Mouse (Mus musculus) hindbrain, embryonic 10.5 days (tissue): ENCODE results near the gene Cbs. TPM values are rescaled to one million over a fixed set of nuclear protein-coding genes. Genes with fewer than 3 reads are reported as not detected.

Experiments used
- DNase-seq: peaks from one replicate; pipeline ENCODE4 v3.0.0-alpha.2; 2017; ENCODE audit warnings: low spot score
- H3K27ac ChIP-seq: fragments of 300-500 bp; sonication (generic); 2 replicates; pipeline ENCODE4 v1.5.1; 2016; ENCODE audit warnings: mild to moderate bottlenecking, moderate library complexity
- H3K27me3 ChIP-seq: fragments of 300-500 bp; sonication (generic); 2 replicates; pipeline ENCODE4 v1.6.1; 2016; ENCODE audit warnings: mild to moderate bottlenecking; ENCODE audit not compliant: poor library complexity, insufficient read depth, severe bottlenecking
- H3K36me3 ChIP-seq: fragments of 300-500 bp; sonication (generic); 2 replicates; pipeline ENCODE4 v1.6.1; 2016; ENCODE audit warnings: mild to moderate bottlenecking, moderate library complexity
- H3K4me1 ChIP-seq: fragments of 300-500 bp; sonication (generic); replicated peaks from 2 replicates; pipeline ENCODE4 v1.6.1; 2016; ENCODE audit warnings: mild to moderate bottlenecking
- H3K4me3 ChIP-seq: fragments of 300-500 bp; sonication (generic); 2 replicates; pipeline ENCODE4 v1.5.1; 2016; ENCODE audit warnings: mild to moderate bottlenecking, moderate library complexity
- H3K9me3 ChIP-seq: fragments of 300-500 bp; sonication (generic); 2 replicates; pipeline ENCODE4 v1.6.1; 2016; ENCODE audit warnings: mild to moderate bottlenecking, moderate library complexity
- WGBS: fragments of 180-500 bp; shearing (Covaris S2); methylation state at CpG from one replicate; pipeline ENCODE4 v1.1.7; 2016; 5-methylcytosine and 5-hydroxymethylcytosine counted together
- polyA plus RNA-seq: library from polyadenylated mRNA; unstranded; fragments of >200 nt; fragmentation: Nextera tagmentation; extraction: Ambion mirVana; gene quantifications from 2 replicates; pipeline ENCODE4 v1.2.1, GENCODE M21; 2016

Cbs gene
- polyA plus RNA-seq, 1 experiment from 2014 or later = 0.99 TPM

GRCm38 (mm10) chr17:31606424-31606823, 30.6 kb downstream of the Cbs start:
- H3K27me3 ChIP-seq = no peaks in the 10 kb centered on the region
- 83% methylated on average over 7 of the region's 7 CpGs for WGBS
- no peaks in the 10 kb centered on the region for H3K4me1 ChIP-seq

DNA sequence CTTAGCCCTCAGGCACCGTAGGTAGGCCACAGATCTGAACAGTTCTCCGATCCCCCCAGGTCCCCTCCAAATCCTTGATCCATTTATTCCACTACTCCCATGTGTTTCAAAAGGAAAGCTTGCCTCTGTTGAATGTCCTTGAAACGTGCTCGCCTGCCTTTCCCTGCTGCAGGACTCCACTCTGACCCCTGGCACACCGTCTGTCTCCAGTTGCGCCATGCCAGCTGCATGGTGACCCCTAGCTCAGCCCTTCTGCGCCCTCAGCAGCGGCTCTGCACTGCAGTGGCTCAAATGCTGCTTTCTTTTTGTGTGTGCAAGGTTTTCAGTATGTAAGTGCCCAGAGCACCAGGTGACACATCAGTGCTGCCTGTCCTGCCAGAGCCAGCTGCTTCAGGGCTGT, 38.4 kb downstream of the Cbs start:
- Histone ChIP-seq H3K9me3 (no peaks in the 10 kb centered on the region), H3K27me3 (no peaks in the 10 kb centered on the region), H3K36me3 (peaks cover 79% of the 10 kb centered on the region), H3K27ac (no peak overlapping the region), H3K4me3 (no peak overlapping the region), H3K4me1 (no peaks in the 10 kb centered on the region)
- DNase-seq = no peak
- WGBS = 90% methylated on average over 8 of the region's 8 CpGs

More at GRCm38 (mm10) chr17:31606424-31606823, 30.6 kb downstream of the Cbs start:
- Histone ChIP-seq H3K9me3 (no peaks in the 10 kb centered on the region), H3K4me3 (no peak overlapping the region), H3K27ac (no peak overlapping the region), H3K36me3 (peaks cover 49% of the 10 kb centered on the region)
- no peak for DNase-seq

- Histone ChIP-seq H3K9me3 (no peaks in the 10 kb centered on the region), H3K27me3 (no peaks in the 10 kb centered on the region), H3K27ac (no peak overlapping the region), H3K36me3 (peaks cover 79% of the 10 kb centered on the region), H3K4me1 (no peaks in the 10 kb centered on the region), H3K4me3 (no peak overlapping the region)
- WGBS = 93% methylated on average over 9 of the region's 9 CpGs
- no peak for DNase-seq
Observed at GRCm38 (mm10) chr17:31597957-31598356, 39.1 kb downstream of the Cbs start.

DNA sequence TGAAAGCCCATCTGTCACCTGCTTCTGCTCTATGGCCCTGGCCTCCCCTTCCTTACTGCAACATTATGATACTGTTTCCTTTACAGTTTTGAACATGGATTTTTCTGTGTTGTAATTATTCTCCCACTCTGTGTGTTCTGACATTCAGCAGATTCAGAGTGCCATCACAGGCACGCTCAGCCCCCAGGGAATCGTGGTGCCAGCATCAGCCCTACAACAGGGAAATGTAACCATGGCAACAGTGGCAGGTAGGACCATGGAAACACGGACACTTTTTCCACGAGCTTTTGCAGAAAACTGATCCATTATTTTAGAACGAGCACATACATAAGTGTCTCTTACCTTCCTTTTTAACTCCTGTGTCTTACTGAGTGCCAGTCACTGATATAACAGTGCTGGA, 42.0 kb downstream of the Cbs start:
- Histone ChIP-seq H3K36me3 (peaks cover 86% of the 10 kb centered on the region), H3K9me3 (no peaks in the 10 kb centered on the region)
- no peak for DNase-seq

DNA sequence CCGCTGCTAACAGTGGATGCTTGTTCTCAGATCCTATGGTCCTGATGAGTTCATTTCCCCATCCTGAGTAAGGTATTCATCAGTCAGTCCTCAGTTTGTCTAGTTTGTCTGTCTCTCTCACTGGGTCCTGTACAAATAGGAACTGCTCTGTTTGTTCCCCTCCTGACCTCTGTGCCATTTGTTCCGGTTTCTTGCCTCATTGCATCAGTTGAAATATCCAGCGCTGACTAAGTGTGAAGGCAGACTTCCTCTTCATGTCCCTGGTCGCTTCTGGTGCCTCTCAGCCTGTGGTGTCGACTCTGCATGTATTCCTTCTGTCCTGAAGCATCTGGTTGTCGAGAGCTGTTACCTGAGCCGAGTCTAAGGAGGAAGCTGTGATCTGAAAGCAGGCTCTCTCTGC, 42.4 kb downstream of the Cbs start:
- no peak overlapping the region for H3K4me3 ChIP-seq
- WGBS = 75% methylated on average over 7 of the region's 7 CpGs
- no peak overlapping the region for H3K27ac ChIP-seq
- no peak for DNase-seq
- H3K27me3 ChIP-seq = no peaks in the 10 kb centered on the region
- no peaks in the 10 kb centered on the region for H3K4me1 ChIP-seq
- no peaks in the 10 kb centered on the region for H3K9me3 ChIP-seq
- peaks cover 84% of the 10 kb centered on the region for H3K36me3 ChIP-seq

More for the DNA sequence above, 42.0 kb downstream of the Cbs start:
- 88% methylated on average over 5 of the region's 5 CpGs for WGBS
- Histone ChIP-seq H3K27ac (no peak overlapping the region), H3K4me1 (no peaks in the 10 kb centered on the region), H3K27me3 (no peaks in the 10 kb centered on the region), H3K4me3 (no peak overlapping the region)

DNA sequence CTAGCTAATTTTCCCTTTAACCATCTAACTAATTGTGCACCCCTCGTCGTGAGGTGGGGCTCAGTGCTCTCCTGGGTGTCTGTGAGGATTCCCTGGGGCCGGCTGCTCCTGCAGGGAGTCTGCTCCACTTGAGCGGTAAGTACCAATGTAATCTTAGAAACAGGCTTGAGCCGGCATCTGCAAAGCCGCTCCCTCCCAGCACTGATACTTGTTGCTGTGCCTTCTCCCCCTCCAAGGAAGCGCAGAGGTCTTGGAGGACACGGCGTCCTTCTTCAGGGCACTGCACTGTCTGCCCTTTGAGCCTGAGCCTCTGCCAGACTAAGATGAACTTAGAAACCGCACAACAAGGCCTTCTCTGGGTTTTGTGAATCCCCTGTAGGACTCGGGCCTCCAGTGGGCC, 46.2 kb downstream of the Cbs start:
- Histone ChIP-seq H3K4me1 (0 out of 2 replicates have a peak, but pooled peaks cover 3% of the 10 kb centered on the region), H3K27ac (no peak overlapping the region), H3K9me3 (no peaks in the 10 kb centered on the region), H3K36me3 (peaks cover 73% of the 10 kb centered on the region), H3K4me3 (no peak overlapping the region), H3K27me3 (no peaks in the 10 kb centered on the region)
- DNase-seq = no peak
- WGBS = 85% methylated on average over 11 of the region's 11 CpGs

DNA sequence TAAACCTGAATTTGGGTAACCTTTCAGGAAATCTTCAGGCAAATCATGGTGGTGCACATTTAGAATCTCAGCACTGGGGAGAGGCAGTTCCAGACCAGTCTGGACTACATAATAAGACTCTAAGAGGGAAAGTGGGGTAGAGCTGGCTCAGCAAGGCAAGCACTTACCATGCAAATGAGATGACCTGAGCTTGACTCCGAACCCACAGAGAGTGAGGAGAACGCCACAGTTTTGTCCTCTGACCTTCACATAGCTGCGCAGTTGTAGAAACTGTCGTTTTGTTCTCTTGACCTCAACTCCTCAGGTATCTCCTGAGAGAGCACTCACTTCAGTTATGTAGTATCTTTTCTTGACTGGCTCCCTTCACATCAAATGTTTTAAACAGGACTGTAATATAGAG, 48.3 kb downstream of the Cbs start:
- Histone ChIP-seq H3K9me3 (no peaks in the 10 kb centered on the region), H3K4me3 (no peak overlapping the region), H3K36me3 (peaks cover 66% of the 10 kb centered on the region), H3K27me3 (no peaks in the 10 kb centered on the region), H3K4me1 (0 out of 2 replicates have a peak, but pooled peaks cover 5% of the 10 kb centered on the region), H3K27ac (no peak overlapping the region)
- WGBS = 89% methylated on average over 4 of the region's 4 CpGs
- DNase-seq = no peak

DNA sequence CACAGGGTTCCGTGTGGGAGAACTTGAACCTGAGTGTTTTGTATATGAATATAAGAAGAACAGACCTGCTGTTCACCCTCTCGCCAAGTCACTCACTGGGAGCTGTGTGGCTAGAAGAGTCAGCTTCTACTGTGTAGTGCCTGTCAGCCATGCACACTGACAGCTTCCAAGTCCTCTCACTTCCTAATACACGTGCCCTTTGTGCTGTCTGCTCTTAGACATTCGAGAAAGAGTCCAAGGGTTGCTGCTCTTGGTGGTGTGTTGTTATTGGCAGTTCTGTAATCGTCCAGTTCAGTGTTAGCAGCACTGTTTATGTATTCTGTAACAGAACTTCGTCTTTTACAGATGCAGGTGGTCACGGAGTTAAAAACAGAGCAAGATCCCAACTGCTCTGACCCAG, 48.9 kb downstream of the Cbs start:
- no peaks in the 10 kb centered on the region for H3K9me3 ChIP-seq
- no peaks in the 10 kb centered on the region for H3K27me3 ChIP-seq
- no peak overlapping the region for H3K27ac ChIP-seq
- no peak for DNase-seq
- 86% methylated on average over 7 of the region's 7 CpGs for WGBS
- no peak overlapping the region for H3K4me3 ChIP-seq
- H3K4me1 ChIP-seq = 0 out of 2 replicates have a peak, but pooled peaks cover 8% of the 10 kb centered on the region
- H3K36me3 ChIP-seq = peaks cover 61% of the 10 kb centered on the region

DNA sequence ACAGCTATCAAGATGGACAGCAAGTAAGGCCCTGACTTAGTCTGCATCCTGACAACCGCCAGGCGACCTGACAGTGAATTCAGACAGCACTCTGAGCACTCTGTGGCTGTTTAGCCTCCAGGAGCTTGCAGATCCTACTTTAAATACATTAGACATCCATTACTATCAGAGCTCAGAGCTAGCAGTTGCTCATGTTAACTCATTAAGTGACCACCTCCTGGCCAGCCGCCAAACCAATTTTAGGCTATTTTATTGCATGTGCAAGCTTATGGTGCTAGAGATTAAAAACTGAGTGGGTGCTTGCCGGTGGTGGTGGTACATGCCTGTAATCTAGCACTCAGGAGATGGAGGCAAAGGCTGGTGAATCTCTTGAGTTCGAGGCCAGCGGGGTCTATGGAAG, 53.3 kb downstream of the Cbs start:
- H3K4me1 ChIP-seq = peaks cover 30% of the 10 kb centered on the region
- no peaks in the 10 kb centered on the region for H3K27me3 ChIP-seq
- H3K4me3 ChIP-seq = no peak overlapping the region
- no peaks in the 10 kb centered on the region for H3K9me3 ChIP-seq
- DNase-seq = no peak
- 94% methylated on average over 6 of the region's 6 CpGs for WGBS
- no peak overlapping the region for H3K27ac ChIP-seq
- peaks cover 23% of the 10 kb centered on the region for H3K36me3 ChIP-seq

DNA sequence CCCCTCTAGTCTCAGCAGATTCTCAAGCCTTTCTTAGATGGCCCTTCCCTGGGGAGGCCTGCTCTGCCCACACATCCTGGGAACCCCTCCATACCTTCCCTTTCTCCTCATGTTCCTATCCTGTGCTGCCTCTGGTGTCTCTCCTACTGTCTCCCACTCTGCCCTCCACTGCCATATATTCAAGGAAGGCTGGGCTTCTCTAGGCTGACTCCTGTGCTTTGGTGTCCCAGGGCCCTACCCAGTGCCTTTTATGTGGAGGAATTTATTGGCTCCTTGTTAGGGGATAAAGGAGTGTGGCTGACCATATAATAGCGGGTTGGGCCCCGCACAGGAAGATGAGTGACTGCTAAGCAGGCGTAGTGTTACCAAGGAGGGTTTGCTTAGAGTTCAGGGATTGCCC, 53.9 kb downstream of the Cbs start:
- Histone ChIP-seq H3K9me3 (no peaks in the 10 kb centered on the region), H3K4me1 (peaks cover 30% of the 10 kb centered on the region), H3K4me3 (no peak overlapping the region), H3K27me3 (no peaks in the 10 kb centered on the region), H3K27ac (no peak overlapping the region), H3K36me3 (peaks cover 17% of the 10 kb centered on the region)
- WGBS = 85% methylated on average over 3 of the region's 3 CpGs
- no peak for DNase-seq

DNA sequence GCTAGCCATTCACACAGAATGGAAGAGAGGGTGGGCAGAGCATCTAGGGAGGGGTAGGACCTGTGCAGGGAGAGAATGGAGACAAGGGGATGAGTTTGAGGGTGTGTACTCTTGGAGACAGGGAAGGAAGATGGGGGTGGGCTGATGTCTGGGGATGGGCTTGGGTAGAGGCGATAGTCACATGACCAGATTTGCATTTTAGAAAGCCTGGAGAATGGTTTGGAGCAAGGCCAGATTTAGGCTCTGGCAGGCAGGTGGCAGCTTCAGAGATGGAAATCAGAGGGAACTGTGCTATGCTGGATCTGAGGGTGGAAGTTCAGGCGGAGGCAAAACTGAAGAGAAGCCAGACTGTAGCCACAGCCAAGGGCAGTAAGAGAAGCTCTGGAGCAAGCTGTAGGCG, 56.7 kb downstream of the Cbs start:
- WGBS = 74% methylated on average over 3 of the region's 3 CpGs
- Histone ChIP-seq H3K27me3 (no peaks in the 10 kb centered on the region), H3K4me3 (no peak overlapping the region), H3K9me3 (no peaks in the 10 kb centered on the region), H3K4me1 (peaks cover 25% of the 10 kb centered on the region), H3K36me3 (peaks cover 9% of the 10 kb centered on the region), H3K27ac (peak overlapping the region; percentile 59; the same call in 1 of the 2 replicates)
- no peak for DNase-seq

- no peaks in the 10 kb centered on the region for H3K27me3 ChIP-seq
- no peak overlapping the region for H3K4me3 ChIP-seq
- peaks cover 4% of the 10 kb centered on the region; the same call in 1 of the 2 replicates for H3K36me3 ChIP-seq
- no peaks in the 10 kb centered on the region for H3K9me3 ChIP-seq
- 90% methylated on average over 10 of the region's 10 CpGs for WGBS
- no peak for DNase-seq
- peaks cover 17% of the 10 kb centered on the region for H3K4me1 ChIP-seq
- H3K27ac ChIP-seq = no peak overlapping the region
Observed at GRCm38 (mm10) chr17:31576394-31577175, 60.5 kb downstream of the Cbs start.

GRCm38 (mm10) chr17:31574662-31575061, 62.4 kb downstream of the Cbs start:
- no peak overlapping the region for H3K4me3 ChIP-seq
- no peaks in the 10 kb centered on the region for H3K9me3 ChIP-seq
- no peak for DNase-seq
- peaks cover 4% of the 10 kb centered on the region; the same call in 1 of the 2 replicates for H3K36me3 ChIP-seq
- H3K27me3 ChIP-seq = no peaks in the 10 kb centered on the region
- 90% methylated on average over 7 of the region's 7 CpGs for WGBS
- no peaks in the 10 kb centered on the region for H3K4me1 ChIP-seq
- no peak overlapping the region for H3K27ac ChIP-seq
